Mouse (Mus musculus) lung, postnatal 25 days (tissue): ENCODE measurements around the gene Colec11.

Source experiments
- DNase-seq: peaks from one replicate; pipeline ENCODE4 v3.0.0; 2022; ENCODE audit warnings: low spot score

Colec11 gene

GRCm38 (mm10) chr12:28623195-28623594 lies at the start of gene Colec11:
Colec11 (minus strand) TSS chr12:28623377.
- DNase-seq: no peak

- DNase-seq: peak; percentile 18
These were observed 44.1 kb upstream of the Colec11 start for GRCm38 (mm10) chr12:28667287-28667686.

- no peak for DNase-seq
These were observed 43.6 kb upstream of the Colec11 start for GRCm38 (mm10) chr12:28666734-28667133.

GRCm38 (mm10) chr12:28662628-28663027 lies 39.5 kb upstream of the Colec11 start:
- no peak for DNase-seq

GRCm38 (mm10) chr12:28649141-28650110 lies 26.2 kb upstream of the Colec11 start, which contains the start of gene Rnaseh1:
Rnaseh1 (plus strand) TSS chr12:28649602.
- peak; percentile 89 for DNase-seq

- DNase-seq: no peak
These were observed 15.6 kb upstream of the Colec11 start for GRCm38 (mm10) chr12:28638778-28639177.

GRCm38 (mm10) chr12:28636543-28636942 lies 13.4 kb upstream of the Colec11 start:
- DNase-seq: no peak

- peak; percentile 94 for DNase-seq
These were observed 12.6 kb upstream of the Colec11 start, which contains the start of gene Rps7 for GRCm38 (mm10) chr12:28635535-28636476. Rps7 (minus strand) TSS chr12:28635953.

- no peak for DNase-seq
These were observed 11.9 kb upstream of the Colec11 start for GRCm38 (mm10) chr12:28635058-28635534.

GRCm38 (mm10) chr12:28628436-28628835 lies 5.3 kb upstream of the Colec11 start:
- no peak for DNase-seq

GRCm38 (mm10) chr12:28627092-28627491 lies 3.9 kb upstream of the Colec11 start:
- DNase-seq: no peak

- no peak for DNase-seq
These were observed 2.2 kb upstream of the Colec11 start for GRCm38 (mm10) chr12:28625407-28625806.

GRCm38 (mm10) chr12:28624251-28624650 lies 1.1 kb upstream of the Colec11 start:
- DNase-seq: no peak

- DNase-seq: no peak
These were observed 536 bp downstream of the Colec11 start for GRCm38 (mm10) chr12:28622641-28623040.

- no peak for DNase-seq
These were observed 1.0 kb downstream of the Colec11 start for GRCm38 (mm10) chr12:28622167-28622532.

GRCm38 (mm10) chr12:28621451-28622166 lies 1.6 kb downstream of the Colec11 start:
- DNase-seq: no peak

- no peak for DNase-seq
These were observed 5.9 kb downstream of the Colec11 start for GRCm38 (mm10) chr12:28617297-28617696.

- no peak for DNase-seq
These were observed 8.8 kb downstream of the Colec11 start for GRCm38 (mm10) chr12:28614401-28614800.

- DNase-seq: no peak
These were observed 10.8 kb downstream of the Colec11 start for GRCm38 (mm10) chr12:28612391-28612790.

GRCm38 (mm10) chr12:28607546-28608305 lies 15.5 kb downstream of the Colec11 start:
- no peak for DNase-seq

GRCm38 (mm10) chr12:28603494-28603893 lies 19.7 kb downstream of the Colec11 start:
- DNase-seq: no peak
